Mouse (Mus musculus): Measurements from ENCODE around the gene Dhx35. TPM values are rescaled to one million over a fixed set of nuclear protein-coding genes. Genes with fewer than 3 reads are reported as not detected.

The Dhx35 gene
- total and polyA plus RNA-seq, 2 experiments, result 6.5 to 8.2 TPM

- no peaks in the 10 kb centered on the region for H3K79me2 ChIP-seq (ENCODE audit: control insufficient read depth, insufficient read depth, low read length)
- H3K27ac ChIP-seq (replicated peaks; ENCODE audit: insufficient read depth, low read depth, low read length), result no peak overlapping the region
- 61% methylated on average over 2 of the region's 2 CpGs for WGBS
- DNase-seq (ENCODE audit: extremely low read depth, low read depth, low spot score), result no peak
- no peaks in the 10 kb centered on the region for H3K27me3 ChIP-seq (ENCODE audit: control insufficient read depth, insufficient read depth, low read length)
- TF ChIP-seq POLR2A (IDR thresholded peaks at IDR 0.05; ENCODE audit: extremely low read depth, insufficient read depth, low read length) (no peak), CTCF (IDR thresholded peaks at IDR 0.05; ENCODE audit: low read depth, low read length) (peak; percentile 44)
- H3K36me3 ChIP-seq (ENCODE audit: control insufficient read depth, insufficient read depth, low read length), result peaks cover 10% of the 10 kb centered on the region
- H3K9ac ChIP-seq (ENCODE audit: low read depth, low read length), result no peak overlapping the region
- H3K4me1 ChIP-seq (ENCODE audit: control insufficient read depth, insufficient read depth, low read length), result no peaks in the 10 kb centered on the region
- no peak overlapping the region for H3K4me3 ChIP-seq (ENCODE audit: insufficient read depth, low read depth, low read length)
Observed at GRCm38 (mm10) chr2:158852579-158852978, 58.0 kb downstream of the Dhx35 start.

- no peak overlapping the region for H3K9ac ChIP-seq (ENCODE audit: low read depth, low read length)
- H3K4me3 ChIP-seq (ENCODE audit: insufficient read depth, low read depth, low read length), result no peak overlapping the region
- 64% methylated on average over 10 of the region's 10 CpGs for WGBS
- no peaks in the 10 kb centered on the region for H3K27me3 ChIP-seq (ENCODE audit: control insufficient read depth, insufficient read depth, low read length)
- H3K27ac ChIP-seq (replicated peaks; ENCODE audit: insufficient read depth, low read depth, low read length), result no peak overlapping the region
- peaks cover 5% of the 10 kb centered on the region for H3K36me3 ChIP-seq (ENCODE audit: control insufficient read depth, insufficient read depth, low read length)
- peak; percentile 16 for DNase-seq (ENCODE audit: extremely low read depth, low read depth, low spot score)
- no peaks in the 10 kb centered on the region for H3K4me1 ChIP-seq (ENCODE audit: control insufficient read depth, insufficient read depth, low read length)
- H3K79me2 ChIP-seq (ENCODE audit: control insufficient read depth, insufficient read depth, low read length), result no peaks in the 10 kb centered on the region
- TF ChIP-seq POLR2A (IDR thresholded peaks at IDR 0.05; ENCODE audit: extremely low read depth, insufficient read depth, low read length) (no peak), CTCF (IDR thresholded peaks at IDR 0.05; ENCODE audit: low read depth, low read length) (no peak)
Observed at GRCm38 (mm10) chr2:158856896-158857499, 62.4 kb downstream of the Dhx35 start.

GRCm38 (mm10) chr2:158857579-158857978 is 63.0 kb downstream of the Dhx35 start:
- Histone ChIP-seq H3K27me3 (ENCODE audit: control insufficient read depth, insufficient read depth, low read length) (no peaks in the 10 kb centered on the region), H3K4me3 (ENCODE audit: insufficient read depth, low read depth, low read length) (no peak overlapping the region), H3K27ac (replicated peaks; ENCODE audit: insufficient read depth, low read depth, low read length) (no peak overlapping the region), H3K9ac (ENCODE audit: low read depth, low read length) (no peak overlapping the region), H3K4me1 (ENCODE audit: control insufficient read depth, insufficient read depth, low read length) (no peaks in the 10 kb centered on the region), H3K79me2 (ENCODE audit: control insufficient read depth, insufficient read depth, low read length) (no peaks in the 10 kb centered on the region), H3K36me3 (ENCODE audit: control insufficient read depth, insufficient read depth, low read length) (peaks cover 5% of the 10 kb centered on the region)
- no peak for TF ChIP-seq CTCF (IDR thresholded peaks at IDR 0.05; ENCODE audit: low read depth, low read length)
- no peak for TF ChIP-seq POLR2A (IDR thresholded peaks at IDR 0.05; ENCODE audit: extremely low read depth, insufficient read depth, low read length)
- 68% methylated on average over 15 of the region's 15 CpGs for WGBS
- DNase-seq (ENCODE audit: extremely low read depth, low read depth, low spot score), result peak; percentile 33

- Histone ChIP-seq H3K27me3 (ENCODE audit: control insufficient read depth, insufficient read depth, low read length) (no peaks in the 10 kb centered on the region), H3K4me1 (ENCODE audit: control insufficient read depth, insufficient read depth, low read length) (no peaks in the 10 kb centered on the region), H3K9ac (ENCODE audit: low read depth, low read length) (no peak overlapping the region), H3K79me2 (ENCODE audit: control insufficient read depth, insufficient read depth, low read length) (no peaks in the 10 kb centered on the region), H3K27ac (replicated peaks; ENCODE audit: insufficient read depth, low read depth, low read length) (no peak overlapping the region), H3K4me3 (ENCODE audit: insufficient read depth, low read depth, low read length) (no peak overlapping the region), H3K36me3 (ENCODE audit: control insufficient read depth, insufficient read depth, low read length) (peaks cover 1% of the 10 kb centered on the region; the same call in 1 of the 2 replicates)
- no peak for DNase-seq (ENCODE audit: extremely low read depth, low read depth, low spot score)
- TF ChIP-seq CTCF (IDR thresholded peaks at IDR 0.05; ENCODE audit: low read depth, low read length) (no peak), POLR2A (IDR thresholded peaks at IDR 0.05; ENCODE audit: extremely low read depth, insufficient read depth, low read length) (no peak)
- WGBS, result 80% methylated on average over 2 of the region's 2 CpGs
Observed at GRCm38 (mm10) chr2:158861115-158861514, 66.5 kb downstream of the Dhx35 start.

GRCm38 (mm10) chr2:158863341-158864125 is 68.9 kb downstream of the Dhx35 start:
- WGBS, result 44% methylated on average over 11 of the region's 11 CpGs
- H3K27ac ChIP-seq (replicated peaks; ENCODE audit: insufficient read depth, low read depth, low read length), result no peak overlapping the region
- H3K4me1 ChIP-seq (ENCODE audit: control insufficient read depth, insufficient read depth, low read length), result no peaks in the 10 kb centered on the region
- no peaks in the 10 kb centered on the region for H3K36me3 ChIP-seq (ENCODE audit: control insufficient read depth, insufficient read depth, low read length)
- no peaks in the 10 kb centered on the region for H3K79me2 ChIP-seq (ENCODE audit: control insufficient read depth, insufficient read depth, low read length)
- no peak overlapping the region for H3K4me3 ChIP-seq (ENCODE audit: insufficient read depth, low read depth, low read length)
- no peaks in the 10 kb centered on the region for H3K27me3 ChIP-seq (ENCODE audit: control insufficient read depth, insufficient read depth, low read length)
- H3K9ac ChIP-seq (ENCODE audit: low read depth, low read length), result no peak overlapping the region
- TF ChIP-seq CTCF (IDR thresholded peaks at IDR 0.05; ENCODE audit: low read depth, low read length) (peak; percentile 98), POLR2A (IDR thresholded peaks at IDR 0.05; ENCODE audit: extremely low read depth, insufficient read depth, low read length) (no peak)
- DNase-seq (ENCODE audit: extremely low read depth, low read depth, low spot score), result peak; percentile 38

GRCm38 (mm10) chr2:158864126-158864458 is 69.5 kb downstream of the Dhx35 start:
- TF ChIP-seq POLR2A (IDR thresholded peaks at IDR 0.05; ENCODE audit: extremely low read depth, insufficient read depth, low read length) (no peak), CTCF (IDR thresholded peaks at IDR 0.05; ENCODE audit: low read depth, low read length) (no peak)
- 78% methylated on average over 4 of the region's 4 CpGs for WGBS
- no peak for DNase-seq (ENCODE audit: extremely low read depth, low read depth, low spot score)
- H3K27ac ChIP-seq (replicated peaks; ENCODE audit: insufficient read depth, low read depth, low read length), result no peak overlapping the region
- no peaks in the 10 kb centered on the region for H3K27me3 ChIP-seq (ENCODE audit: control insufficient read depth, insufficient read depth, low read length)
- H3K9ac ChIP-seq (ENCODE audit: low read depth, low read length), result no peak overlapping the region
- H3K4me3 ChIP-seq (ENCODE audit: insufficient read depth, low read depth, low read length), result no peak overlapping the region
- H3K4me1 ChIP-seq (ENCODE audit: control insufficient read depth, insufficient read depth, low read length), result no peaks in the 10 kb centered on the region
- no peaks in the 10 kb centered on the region for H3K79me2 ChIP-seq (ENCODE audit: control insufficient read depth, insufficient read depth, low read length)
- H3K36me3 ChIP-seq (ENCODE audit: control insufficient read depth, insufficient read depth, low read length), result no peaks in the 10 kb centered on the region

All from liver, adult 2 months (tissue).